Mouse (Mus musculus): ENCODE measurements at regions not wholly inside any gene's neighbourhood (a gene's known extent, or its start where the extent isn't known, plus 50 kb on each side); places are given as distances from the start of the nearest gene placed in this dataset.

DNA sequence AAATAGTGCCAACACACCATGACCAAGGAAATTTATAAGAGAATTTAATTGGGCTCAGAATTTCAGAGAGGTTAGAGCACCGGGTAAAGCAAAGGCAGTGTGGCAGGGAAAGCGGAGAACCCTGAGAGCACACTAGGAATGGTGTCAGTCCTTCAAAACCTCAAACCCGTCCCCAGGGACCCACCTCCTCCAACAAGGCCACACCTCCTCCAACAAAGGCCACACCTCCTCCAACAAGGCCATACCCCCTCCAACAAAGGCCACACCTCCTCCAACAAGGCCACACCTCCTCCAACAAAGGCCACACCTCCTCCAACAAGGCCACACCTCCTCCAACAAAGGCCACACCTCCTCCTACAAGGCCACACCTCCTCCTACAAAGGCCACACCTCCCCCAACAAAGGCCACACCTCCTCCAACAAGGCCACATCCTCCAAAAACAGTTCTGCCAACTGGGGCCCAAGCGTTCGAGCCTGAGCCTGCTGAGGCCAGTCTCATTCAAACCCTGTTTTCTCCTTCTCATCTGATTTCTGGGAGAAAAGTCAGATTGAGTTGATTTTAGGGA, 109.8 kb upstream of the Zfp217 start:
- DNase-seq: no peak

DNA sequence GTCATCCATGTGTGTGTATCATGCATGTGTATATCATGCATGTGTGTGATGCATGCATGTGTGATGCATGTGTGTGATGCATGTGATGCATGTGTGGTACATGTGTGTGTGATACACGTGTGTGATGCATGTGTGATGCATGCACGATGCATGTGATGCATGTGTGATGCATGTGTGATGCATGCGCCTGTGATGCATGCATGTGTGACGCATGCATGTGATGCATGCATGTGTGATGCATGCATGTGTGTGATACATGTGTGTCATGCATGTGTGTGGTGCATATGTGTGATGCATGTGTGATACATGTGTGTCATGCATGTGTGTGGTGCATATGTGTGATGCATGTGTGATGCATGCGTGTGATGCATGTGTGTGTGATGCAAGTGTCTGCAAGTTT, 108.1 kb upstream of the Zfp217 start:
- DNase-seq: no peak

DNA sequence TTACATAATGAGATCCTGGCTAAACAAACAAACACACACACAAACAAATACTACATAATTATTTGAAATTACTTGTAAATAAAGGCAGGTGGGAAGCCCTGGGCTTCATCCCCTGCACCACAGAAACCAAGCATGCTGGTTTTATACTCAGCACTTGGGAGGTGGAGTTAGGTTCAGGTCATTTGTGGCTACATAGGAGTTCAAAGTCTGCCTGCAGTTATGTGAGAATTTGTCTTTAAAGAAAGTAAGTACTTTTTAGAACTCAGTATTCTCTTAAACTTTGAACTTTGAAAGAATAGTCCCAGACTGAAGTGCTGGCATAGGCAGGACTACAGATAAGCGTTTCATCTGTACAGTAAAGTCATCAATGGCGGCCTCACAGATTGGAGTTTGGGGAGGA, 107.6 kb upstream of the Zfp217 start:
- no peak for DNase-seq

DNA sequence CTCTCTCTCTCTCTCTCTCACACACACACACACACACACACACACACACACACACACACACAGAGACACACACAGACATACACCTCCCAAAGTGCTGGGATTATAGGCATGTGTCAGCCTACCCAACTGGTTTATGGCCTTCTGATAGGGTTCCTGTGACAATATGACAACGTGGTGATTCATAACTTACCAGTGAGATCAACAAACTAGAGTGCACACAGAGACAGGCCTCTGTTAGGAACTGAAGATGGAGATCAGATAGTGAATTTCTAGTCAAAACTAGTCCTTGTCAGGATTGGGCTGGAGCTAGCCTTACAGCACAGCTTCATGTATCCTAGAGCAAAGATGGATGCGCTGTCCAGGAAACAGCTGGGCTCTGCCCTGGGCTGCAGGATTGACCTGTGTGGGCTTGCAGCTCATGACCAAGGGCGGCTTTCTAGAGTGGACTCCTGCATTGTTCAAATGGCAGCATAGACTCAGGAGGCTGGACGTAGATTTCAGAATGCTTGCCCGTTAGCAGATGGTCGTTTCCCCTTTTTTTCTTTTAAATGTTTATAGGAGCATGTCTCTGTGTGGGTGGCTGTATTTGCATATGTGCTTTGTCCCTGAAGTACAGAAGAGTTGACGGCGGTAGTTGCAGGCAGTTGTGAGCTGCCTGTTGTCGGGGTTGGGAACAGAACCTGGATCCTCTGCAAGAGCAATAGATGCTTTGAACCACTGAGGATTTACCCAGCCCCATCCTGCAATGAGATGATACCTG, 106.0 kb upstream of the Zfp217 start:
- DNase-seq: no peak

DNA sequence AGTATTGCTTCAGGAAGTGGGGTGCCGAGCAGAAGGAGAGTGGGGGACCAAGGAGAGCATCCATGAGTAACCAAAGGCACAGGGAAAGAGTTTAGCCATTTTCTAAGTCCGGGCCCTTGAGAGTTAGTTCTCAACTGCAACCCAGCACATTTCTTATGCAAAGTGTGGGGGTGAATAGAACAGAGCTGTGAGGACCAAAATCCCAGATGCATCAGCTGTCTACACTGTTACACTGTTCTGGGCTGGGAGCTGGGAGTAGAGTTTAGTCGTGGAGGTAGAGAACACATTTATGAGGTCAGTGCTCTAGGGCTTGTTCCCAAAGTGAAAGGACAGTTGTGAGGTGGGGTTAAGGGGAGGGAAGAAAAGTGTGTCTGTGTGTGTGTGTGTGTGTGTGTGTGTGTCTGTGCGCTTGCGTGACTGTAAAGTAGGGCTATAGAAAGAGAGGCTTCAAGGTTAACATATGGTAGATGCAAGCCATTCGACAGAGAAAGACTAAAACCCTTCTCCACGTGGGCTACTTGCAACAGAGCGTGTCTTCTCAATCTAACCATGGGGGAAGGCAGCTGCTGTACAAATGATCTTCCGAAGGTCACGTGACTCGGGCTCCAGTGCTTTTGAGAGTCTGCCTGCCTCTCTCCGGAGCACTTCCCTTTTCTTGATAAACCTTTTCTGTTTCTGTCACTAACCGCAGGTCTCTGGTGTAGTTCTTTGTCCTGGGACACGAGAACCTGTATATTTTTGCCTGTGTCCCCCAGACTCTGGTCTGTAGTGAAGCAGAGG, 104.5 kb upstream of the Zfp217 start:
- DNase-seq: peak; percentile 28

DNA sequence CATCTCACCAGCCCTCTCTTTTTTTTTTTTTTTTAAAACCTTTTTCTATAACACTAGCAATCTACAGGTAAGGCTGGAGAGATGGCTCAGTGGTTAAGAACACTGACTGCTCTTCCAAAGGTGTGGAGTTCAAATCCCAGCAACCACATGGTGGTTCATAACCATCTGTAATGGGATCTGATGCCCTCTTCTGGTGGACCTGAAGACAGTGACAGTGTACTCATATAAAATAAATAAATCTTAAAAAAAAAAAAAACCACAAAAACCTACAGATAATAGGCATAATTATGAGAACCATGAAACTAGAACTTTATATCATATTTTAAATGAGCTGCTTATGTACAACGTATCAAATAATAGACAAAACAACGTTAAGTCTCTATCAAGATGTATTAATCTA, 102.8 kb upstream of the Zfp217 start:
- no peak for DNase-seq

DNA sequence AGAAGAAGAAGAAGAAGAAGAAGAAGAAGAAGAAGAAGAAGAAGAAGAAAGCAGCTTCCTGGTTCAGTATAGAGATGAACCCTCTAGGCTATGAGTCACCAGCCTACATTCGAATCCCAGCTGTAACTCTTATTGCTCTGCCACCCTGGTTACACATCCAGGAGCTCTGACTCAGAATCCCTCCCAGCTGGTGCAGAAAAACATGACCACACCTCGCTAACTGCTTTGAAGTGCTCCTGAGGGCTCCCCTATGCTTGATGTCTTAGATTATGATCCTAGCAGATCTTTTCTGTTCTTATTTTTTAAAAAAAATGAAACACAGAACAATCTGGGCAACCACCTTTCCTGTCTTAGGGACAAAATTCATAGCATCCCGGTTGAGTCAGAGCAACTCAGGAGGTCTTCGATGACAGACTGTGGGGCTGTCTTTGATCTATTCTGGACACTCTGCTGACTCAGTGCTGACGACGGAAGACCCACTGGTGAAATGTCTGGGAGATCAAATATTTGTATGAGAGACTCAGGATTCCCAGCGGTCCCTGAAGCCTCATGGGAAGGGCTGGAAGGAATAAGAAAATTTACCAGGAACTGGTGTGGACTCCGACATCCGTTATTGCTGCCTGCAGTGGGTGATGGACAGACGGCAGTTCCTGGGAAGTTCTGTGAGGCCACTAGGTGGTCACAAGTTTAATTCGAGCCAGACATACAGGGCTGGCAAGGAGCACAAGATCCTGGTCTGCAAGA, 100.0 kb upstream of the Zfp217 start:
- no peak for DNase-seq

DNA sequence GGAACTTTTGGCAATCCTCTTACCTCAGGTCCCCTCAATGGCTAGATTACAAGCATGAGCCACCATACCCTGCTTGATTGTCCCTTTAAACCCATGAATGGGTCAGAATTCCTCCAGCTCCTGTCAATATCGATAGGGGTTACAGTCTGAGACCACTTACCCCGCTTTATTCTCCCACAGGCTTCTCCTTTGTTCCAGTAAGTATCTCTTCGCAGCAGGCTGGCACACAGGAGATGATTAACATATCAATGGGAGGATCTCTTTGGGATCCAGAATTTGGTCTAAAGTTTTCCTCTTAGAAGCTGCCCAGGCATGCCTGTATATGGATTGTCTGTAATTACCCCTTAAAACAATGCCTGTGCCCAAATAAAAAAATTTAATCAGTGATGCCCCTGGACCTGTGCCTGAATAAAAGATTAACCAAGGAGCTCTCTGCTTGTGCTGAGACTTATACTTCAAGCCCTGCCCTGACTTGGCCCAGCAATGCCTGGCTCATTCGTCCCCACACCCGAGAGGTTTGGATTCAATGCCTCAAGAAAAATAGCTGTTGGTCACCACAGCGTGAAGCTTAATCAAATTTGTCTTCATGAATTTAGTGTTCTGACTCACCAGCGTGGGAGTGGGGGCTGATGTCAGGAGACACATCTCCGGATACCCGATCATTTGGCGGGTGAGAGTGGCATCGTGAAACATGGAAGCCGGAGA, 97.9 kb upstream of the Zfp217 start:
- DNase-seq: no peak

DNA sequence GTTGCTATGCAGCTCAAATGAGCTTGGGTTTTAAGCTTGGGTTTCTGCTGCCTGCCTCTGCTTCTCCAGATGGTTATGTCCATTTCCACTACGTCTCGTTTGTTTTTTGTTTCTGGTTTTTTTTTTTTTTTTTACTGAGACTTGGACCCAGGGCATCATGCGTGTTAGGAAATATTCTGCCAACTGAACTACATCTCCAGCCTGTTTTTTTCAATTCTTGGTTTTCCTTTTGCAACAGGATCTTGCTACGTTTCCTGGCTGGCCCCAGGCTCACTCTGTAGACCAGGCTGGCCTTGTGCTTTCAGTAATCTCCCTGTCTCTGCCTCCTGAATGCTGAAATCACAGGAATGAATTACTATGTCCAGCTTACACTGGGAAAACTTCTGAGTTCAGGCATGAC, 96.2 kb upstream of the Zfp217 start:
- DNase-seq: no peak

DNA sequence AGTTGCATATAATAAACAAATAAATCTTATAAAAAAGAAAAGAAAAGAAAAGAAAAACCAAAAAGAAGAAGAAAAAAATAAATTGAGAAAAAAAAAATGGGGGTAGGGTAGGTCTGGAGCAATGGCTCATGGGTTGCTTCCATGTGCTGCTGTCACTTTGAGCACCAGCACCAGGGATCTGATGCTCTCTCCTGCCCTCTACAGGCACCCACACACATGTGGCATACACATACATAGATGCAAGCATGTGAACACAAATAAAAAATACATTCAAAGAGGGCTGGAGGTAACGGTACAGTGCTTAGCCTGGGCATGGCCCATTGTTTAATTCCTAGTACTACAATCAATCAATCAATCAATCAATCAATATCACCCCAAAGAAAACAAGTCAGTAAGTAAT, 90.1 kb upstream of the Zfp217 start:
- no peak for DNase-seq

DNA sequence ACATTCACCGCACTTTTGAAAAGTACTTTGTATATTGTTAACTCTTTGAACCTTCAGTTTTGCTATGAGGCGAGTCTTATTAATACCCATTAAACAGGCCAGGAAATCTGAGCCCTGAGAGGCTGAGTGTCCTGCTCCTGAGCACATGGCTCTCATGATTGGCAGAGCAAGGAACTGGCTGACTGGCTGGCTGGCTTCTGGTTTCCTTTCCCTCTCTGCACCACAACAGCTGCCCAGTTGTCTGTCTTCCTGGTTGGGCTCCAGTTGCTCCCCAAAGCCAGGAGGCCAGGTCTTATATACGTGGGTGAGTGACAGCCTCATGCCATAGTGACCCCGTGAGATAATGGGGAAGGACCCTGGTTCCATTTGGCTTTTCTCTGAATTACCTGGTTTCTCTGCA, 85.5 kb upstream of the Zfp217 start:
- DNase-seq: no peak

DNA sequence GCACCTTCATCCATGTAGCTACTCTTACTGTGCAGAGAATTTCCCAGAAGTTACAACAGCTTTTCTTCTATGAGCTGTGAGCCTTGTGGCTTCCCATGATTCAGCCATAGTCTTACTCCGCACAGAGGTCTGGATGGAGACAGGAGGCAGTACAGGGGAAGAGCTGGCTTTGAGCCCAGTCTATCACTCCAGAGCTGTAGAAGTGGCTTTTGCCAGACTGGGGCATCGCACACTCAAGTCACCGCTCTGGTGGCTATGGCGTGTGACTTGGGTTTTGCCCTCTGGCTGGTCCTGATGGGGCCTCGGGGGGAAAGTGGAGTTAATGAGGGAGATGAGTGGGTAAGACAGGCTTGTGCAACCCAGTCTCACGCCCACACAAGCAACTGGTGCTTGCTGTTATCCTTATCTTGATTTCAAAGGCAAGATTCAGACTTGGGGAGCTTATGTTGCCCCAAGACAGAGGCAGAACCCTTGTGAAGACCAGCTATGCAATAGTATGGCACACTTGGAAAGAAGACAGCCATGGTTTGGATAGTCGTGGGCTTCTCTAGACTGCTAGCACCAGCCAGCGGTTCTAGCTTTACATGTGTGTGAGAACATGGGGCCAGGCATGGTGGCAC, 81.7 kb upstream of the Zfp217 start:
- peak; percentile 27 for DNase-seq

DNA sequence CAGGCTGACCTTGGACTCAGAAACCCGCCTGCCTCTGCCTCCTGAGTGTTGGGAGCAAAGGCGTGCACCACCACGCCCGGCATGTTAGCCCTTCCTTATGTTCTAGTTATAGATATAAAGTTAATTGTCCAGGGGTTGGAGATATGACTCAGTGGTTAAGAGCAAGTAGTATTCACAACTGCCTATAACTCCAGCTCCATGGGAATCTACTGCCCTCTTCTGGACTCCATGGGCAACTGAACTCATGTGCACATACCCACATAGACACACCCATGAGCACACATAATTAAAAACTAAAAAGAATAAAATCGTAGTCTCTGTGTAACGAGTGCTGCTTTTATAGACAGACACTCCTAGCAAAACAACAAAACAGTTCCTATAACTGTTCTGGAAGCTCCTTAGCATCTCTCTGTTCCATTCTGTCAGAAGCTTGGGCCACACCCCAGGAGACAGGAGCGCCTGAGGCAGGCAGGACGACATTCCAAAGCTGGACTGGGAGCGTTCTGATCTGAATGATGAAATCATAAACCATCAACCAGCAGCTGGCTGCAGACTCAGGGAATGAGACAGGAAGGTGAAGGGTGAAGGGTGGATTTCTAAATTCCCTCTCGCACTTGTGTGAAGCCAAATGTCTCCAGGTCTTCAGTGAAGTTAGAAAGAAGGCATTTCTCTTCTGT, 80.6 kb upstream of the Zfp217 start:
- DNase-seq: no peak

DNA sequence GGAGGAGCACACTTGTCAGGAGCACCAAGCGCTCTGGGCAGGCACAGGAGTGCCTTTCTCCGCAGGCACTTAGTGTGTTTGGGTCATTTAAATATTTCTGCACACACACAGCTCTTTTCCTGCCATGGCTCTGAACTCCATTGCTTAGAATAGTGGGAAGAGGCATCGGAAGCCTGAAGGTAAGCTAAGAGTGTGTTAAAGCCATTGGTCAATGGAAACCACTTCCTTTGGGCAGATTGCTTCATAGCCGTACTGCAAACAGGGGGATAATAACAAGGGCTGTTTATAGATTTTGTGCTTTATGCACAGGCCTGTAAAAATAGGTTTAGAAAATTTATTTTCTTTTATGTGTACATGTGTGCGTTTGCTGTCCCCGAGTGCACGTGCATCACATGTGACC, 76.0 kb upstream of the Zfp217 start:
- DNase-seq: no peak

DNA sequence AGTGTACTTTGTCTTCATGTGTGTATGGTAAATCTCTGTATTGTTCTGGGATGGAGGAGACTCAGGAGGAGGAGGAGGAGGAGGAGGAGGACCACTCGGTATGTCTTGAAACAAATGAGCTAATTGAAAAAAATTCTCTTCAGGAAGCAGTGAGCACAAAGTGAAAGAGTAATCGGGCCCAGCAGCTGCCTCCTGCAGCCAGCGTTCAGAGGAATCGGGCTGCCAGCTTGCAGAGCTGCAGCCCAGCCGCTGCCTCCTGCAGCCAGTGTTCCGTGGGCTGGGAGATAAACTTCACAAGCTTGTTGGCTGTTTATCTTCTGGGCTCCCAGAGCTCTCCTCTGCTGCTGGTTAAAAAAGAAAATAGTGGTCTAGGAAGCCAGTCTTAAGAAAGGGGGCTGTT, 74.9 kb upstream of the Zfp217 start:
- no peak for DNase-seq

DNA sequence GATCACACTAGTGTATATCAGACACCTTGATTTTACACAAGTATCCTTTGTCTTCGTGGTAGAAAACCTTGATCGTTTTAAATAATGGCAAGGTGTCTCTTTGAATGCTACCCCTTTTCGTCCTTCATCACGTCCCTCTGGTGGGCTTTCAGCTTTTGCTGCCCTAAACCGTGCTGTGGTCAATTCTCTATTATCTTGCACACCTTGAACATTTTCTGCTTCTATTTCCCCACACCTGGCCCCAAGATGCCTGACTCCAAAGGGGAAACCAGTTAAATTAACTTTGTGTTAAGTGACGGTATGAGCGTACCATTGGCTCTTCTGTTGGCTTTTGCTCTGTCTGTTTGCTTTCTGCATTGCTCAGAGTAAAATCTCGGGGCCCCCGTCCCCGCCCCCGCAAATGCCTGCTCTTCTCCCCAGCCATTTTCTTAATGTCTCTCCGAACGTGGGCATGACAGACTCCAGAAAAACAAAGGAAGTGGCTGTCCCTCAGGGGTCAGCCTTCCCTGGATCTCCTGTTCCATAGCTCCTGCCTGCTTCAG, 74.2 kb upstream of the Zfp217 start:
- no peak for DNase-seq

DNA sequence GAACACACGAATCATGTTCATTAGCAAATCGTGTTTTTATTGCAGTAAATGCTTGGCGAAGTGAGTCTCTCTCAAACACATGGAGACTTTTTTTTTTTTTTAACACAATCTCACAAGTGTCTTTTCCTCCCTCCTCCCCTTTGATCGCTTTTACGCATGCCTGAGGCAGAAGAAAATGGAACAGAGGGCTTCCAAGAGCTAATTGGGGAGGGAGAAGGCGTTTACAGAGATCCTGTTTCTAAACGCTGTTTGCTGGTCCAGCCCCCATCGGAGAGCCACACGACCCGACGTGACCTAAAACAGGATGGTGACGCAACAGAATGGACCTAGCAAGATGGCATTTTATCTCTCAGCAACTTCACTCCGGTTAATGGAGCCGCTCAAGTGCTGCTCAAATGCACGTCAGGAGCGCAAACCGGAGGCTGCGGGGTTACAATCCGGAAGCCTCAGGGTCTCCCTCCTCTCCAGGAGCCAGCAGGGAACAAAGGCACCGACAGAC, 73.0 kb upstream of the Zfp217 start:
- DNase-seq: no peak

DNA sequence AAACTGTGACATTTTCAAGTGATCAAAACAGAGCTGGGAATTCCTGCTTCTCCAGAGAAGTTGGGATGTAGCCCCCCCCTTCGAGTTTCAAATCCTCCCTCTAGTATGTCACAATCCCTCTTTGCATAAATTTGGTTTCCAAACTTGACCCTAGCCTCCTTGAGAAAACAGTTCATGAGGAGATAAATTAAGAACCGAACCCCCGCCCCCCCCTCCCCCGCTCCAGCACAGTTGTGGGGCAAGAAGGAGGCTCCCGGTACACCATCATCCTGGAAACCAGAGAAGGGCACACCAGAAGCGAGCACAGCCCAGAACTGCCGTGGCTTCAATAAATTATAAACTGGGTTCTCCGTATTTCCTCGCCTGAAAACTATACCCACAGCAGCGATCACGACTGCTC, 72.5 kb upstream of the Zfp217 start:
- DNase-seq: no peak

DNA sequence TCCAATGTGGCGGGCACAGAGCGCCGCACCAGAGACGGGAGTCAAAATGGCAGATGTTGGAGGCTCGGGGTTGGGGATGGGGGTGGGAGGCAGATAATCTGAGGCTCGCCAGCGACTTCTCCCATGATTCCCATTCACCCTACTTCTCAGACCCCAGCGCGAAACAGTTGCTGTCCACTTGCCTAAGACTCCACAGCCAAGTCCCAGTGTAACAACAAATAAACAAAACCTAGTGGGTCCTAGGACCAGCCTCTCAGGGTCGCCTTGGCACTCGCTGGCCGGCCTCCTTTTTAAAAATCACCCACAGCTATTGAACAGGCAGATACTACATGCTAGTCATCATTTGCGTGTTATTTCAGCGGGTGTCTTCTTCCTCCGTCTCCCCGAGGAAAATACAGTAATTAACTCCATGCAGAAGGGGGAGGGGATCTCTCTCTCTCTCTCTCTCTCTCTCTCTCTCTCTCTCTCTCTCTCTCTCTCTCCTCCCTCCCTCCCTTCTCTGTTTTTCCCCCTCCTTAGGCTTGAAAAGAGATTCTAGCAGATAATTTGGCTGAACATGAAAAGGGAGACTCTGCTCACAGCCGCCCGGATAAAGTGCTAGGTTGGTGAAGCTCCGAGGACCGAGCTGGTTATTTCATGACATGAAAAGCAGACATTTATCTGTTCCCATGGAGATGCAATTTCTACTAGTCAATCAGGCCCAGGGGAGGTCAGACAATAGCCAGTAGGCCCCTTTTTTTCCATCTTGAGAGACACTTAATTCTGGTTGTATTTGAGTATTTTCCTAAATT, 71.9 kb upstream of the Zfp217 start:
- no peak for DNase-seq

DNA sequence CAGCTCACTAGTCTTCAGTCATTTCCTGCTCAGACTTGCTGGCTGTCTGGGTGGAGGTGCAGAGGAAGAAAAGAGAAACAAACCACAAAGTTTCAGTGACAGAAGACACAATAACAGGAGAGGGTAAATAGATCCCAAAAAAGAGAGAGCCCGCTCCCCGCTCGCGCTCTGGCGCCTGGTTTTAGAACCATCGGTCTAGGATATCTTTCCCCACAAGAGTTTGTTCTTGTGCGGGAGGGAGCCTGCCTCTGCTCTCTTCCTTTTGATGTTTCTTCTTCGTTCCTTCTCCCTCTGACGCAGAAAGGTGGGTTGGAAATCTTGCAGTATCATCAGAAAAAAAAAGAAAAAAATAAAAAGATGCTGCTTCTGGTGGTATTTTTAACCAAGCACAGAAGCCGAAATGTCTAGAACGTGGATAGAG, 71.3 kb upstream of the Zfp217 start:
- DNase-seq: peak; percentile 17
